ENCODE assay signal across 24 mouse cellular contexts in genomic region chr3:152159321-152159720, GRCm38 (mm10). TPM values are rescaled to one million over a fixed set of nuclear protein-coding genes. Genes with fewer than 3 reads are reported as not detected.
DNase-seq lines count a peak whose midpoint lies in the region; ATAC-seq lines count a peak whose summit lies in the region.
"Had no signal": no experiment of that assay in that cellular context is flagged by ENCODE, and none has a peak within 500 bp of the region (broad histone marks: within the 10 kb centered on the region; RNA-seq: fewer than 3 reads in every experiment).

No protein-coding gene starts in this region.

- H3K9ac ChIP-seq in forebrain, embryonic 13.5 days: no peak overlapping the region
- no peak overlapping the region for H3K9ac ChIP-seq in forebrain, embryonic 11.5 days (ENCODE audit: low read length)
- H3K9ac ChIP-seq in hindbrain, embryonic 12.5 days: no peak overlapping the region
- no peak overlapping the region for H3K9ac ChIP-seq in neural tube, embryonic 12.5 days
- H3K9ac ChIP-seq in neural tube, embryonic 14.5 days (replicated peaks; ENCODE audit: low read depth, low read length): no peak overlapping the region
- H3K9ac ChIP-seq: embryonic facial prominence, embryonic 13.5 days; lung, embryonic 15.5 days; midbrain, embryonic 15.5 days; stomach, embryonic 15.5 days had no signal

- H3K4me2 ChIP-seq in forebrain, embryonic 13.5 days: no peak overlapping the region
- no peak overlapping the region for H3K4me2 ChIP-seq in forebrain, embryonic 11.5 days (ENCODE audit: low read depth, low read length, severe bottlenecking)
- H3K4me2 ChIP-seq in hindbrain, embryonic 12.5 days (replicated peaks): no peak overlapping the region
- H3K4me2 ChIP-seq in neural tube, embryonic 12.5 days (replicated peaks): no peak overlapping the region
- no peak overlapping the region for H3K4me2 ChIP-seq in neural tube, embryonic 14.5 days (ENCODE audit: low read depth, low read length)
- H3K4me2 ChIP-seq: embryonic facial prominence, embryonic 13.5 days; lung, embryonic 15.5 days; midbrain, embryonic 15.5 days; stomach, embryonic 15.5 days had no signal

- no peaks in the 10 kb centered on the region for H3K9me3 ChIP-seq in forebrain, embryonic 13.5 days (replicated peaks)
- H3K9me3 ChIP-seq in forebrain, embryonic 11.5 days (ENCODE audit: control insufficient read depth, low read length): no peaks in the 10 kb centered on the region
- H3K9me3 ChIP-seq in hindbrain, embryonic 12.5 days (replicated peaks): no peaks in the 10 kb centered on the region
- H3K9me3 ChIP-seq in hindbrain, embryonic 10.5 days: no peaks in the 10 kb centered on the region
- no peaks in the 10 kb centered on the region for H3K9me3 ChIP-seq in neural tube, embryonic 12.5 days
- H3K9me3 ChIP-seq in neural tube, embryonic 14.5 days (ENCODE audit: control insufficient read depth, low read length): no peaks in the 10 kb centered on the region
- H3K9me3 ChIP-seq: embryonic facial prominence, embryonic 13.5 days; G1E; lung, embryonic 15.5 days; midbrain, embryonic 15.5 days; stomach, embryonic 15.5 days had no signal

- H3K27ac ChIP-seq in forebrain, embryonic 13.5 days: no peak overlapping the region
- H3K27ac ChIP-seq in forebrain, embryonic 11.5 days (ENCODE audit: low read depth, low read length): no peak overlapping the region
- H3K27ac ChIP-seq in hindbrain, embryonic 12.5 days: no peak overlapping the region
- H3K27ac ChIP-seq in hindbrain, embryonic 10.5 days: no peak overlapping the region
- H3K27ac ChIP-seq in neural tube, embryonic 12.5 days: no peak overlapping the region
- H3K27ac ChIP-seq in neural tube, embryonic 14.5 days (ENCODE audit: low read depth, low read length): no peak overlapping the region
- H3K27ac ChIP-seq: embryonic facial prominence, embryonic 13.5 days; lung, embryonic 15.5 days; midbrain, embryonic 15.5 days; stomach, embryonic 15.5 days had no signal

- no peaks in the 10 kb centered on the region for H3K36me3 ChIP-seq in forebrain, embryonic 13.5 days (ENCODE audit: poor library complexity, severe bottlenecking)
- no peaks in the 10 kb centered on the region for H3K36me3 ChIP-seq in forebrain, embryonic 11.5 days (ENCODE audit: control insufficient read depth, insufficient read depth, low read length)
- H3K36me3 ChIP-seq in hindbrain, embryonic 12.5 days: no peaks in the 10 kb centered on the region
- no peaks in the 10 kb centered on the region for H3K36me3 ChIP-seq in hindbrain, embryonic 10.5 days
- H3K36me3 ChIP-seq in neural tube, embryonic 12.5 days: no peaks in the 10 kb centered on the region
- H3K36me3 ChIP-seq in neural tube, embryonic 14.5 days (ENCODE audit: control insufficient read depth, insufficient read depth, low read length): no peaks in the 10 kb centered on the region
- H3K36me3 ChIP-seq: embryonic facial prominence, embryonic 13.5 days; G1E; lung, embryonic 15.5 days; midbrain, embryonic 15.5 days; stomach, embryonic 15.5 days had no signal

- H3K4me1 ChIP-seq in forebrain, embryonic 13.5 days: peaks cover 5% of the 10 kb centered on the region; the same call in 1 of the 2 replicates
- H3K4me1 ChIP-seq in forebrain, embryonic 11.5 days (replicated peaks; ENCODE audit: control insufficient read depth, insufficient read depth, low read length): no peaks in the 10 kb centered on the region
- peaks cover 6% of the 10 kb centered on the region; the same call in 1 of the 2 replicates for H3K4me1 ChIP-seq in hindbrain, embryonic 12.5 days
- H3K4me1 ChIP-seq in hindbrain, embryonic 10.5 days (replicated peaks): no peaks in the 10 kb centered on the region
- no peaks in the 10 kb centered on the region for H3K4me1 ChIP-seq in neural tube, embryonic 12.5 days
- peaks cover 2% of the 10 kb centered on the region; the same call in 1 of the 2 replicates for H3K4me1 ChIP-seq in neural tube, embryonic 14.5 days (ENCODE audit: control insufficient read depth, insufficient read depth, low read length)
- H3K4me1 ChIP-seq: midbrain, embryonic 15.5 days; stomach, embryonic 15.5 days had no signal

- H3K27me3 ChIP-seq in forebrain, embryonic 13.5 days: no peaks in the 10 kb centered on the region; the same call in none of the 2 replicates
- no peaks in the 10 kb centered on the region for H3K27me3 ChIP-seq in forebrain, embryonic 11.5 days (ENCODE audit: control insufficient read depth, insufficient read depth, low read length)
- peaks cover 6% of the 10 kb centered on the region; the same call in 1 of the 2 replicates for H3K27me3 ChIP-seq in hindbrain, embryonic 12.5 days
- H3K27me3 ChIP-seq in hindbrain, embryonic 10.5 days (ENCODE audit: insufficient read depth, poor library complexity, severe bottlenecking): peaks cover 11% of the 10 kb centered on the region
- no peaks in the 10 kb centered on the region; the same call in 1 of the 2 replicates for H3K27me3 ChIP-seq in neural tube, embryonic 12.5 days (replicated peaks)
- H3K27me3 ChIP-seq in neural tube, embryonic 14.5 days (ENCODE audit: control insufficient read depth, insufficient read depth, low read length): no peaks in the 10 kb centered on the region
- H3K27me3 ChIP-seq: lung, embryonic 15.5 days; megakaryocyte, embryonic 14.5 days; stomach, embryonic 15.5 days had no signal

- H3K4me3 ChIP-seq in forebrain, embryonic 13.5 days: no peak overlapping the region
- no peak overlapping the region for H3K4me3 ChIP-seq in forebrain, embryonic 11.5 days (ENCODE audit: low read depth, low read length)
- H3K4me3 ChIP-seq in hindbrain, embryonic 12.5 days: no peak overlapping the region
- no peak overlapping the region for H3K4me3 ChIP-seq in hindbrain, embryonic 10.5 days
- no peak overlapping the region for H3K4me3 ChIP-seq in neural tube, embryonic 12.5 days
- no peak overlapping the region for H3K4me3 ChIP-seq in neural tube, embryonic 14.5 days (ENCODE audit: low read depth, low read length)
- H3K4me3 ChIP-seq: embryonic facial prominence, embryonic 13.5 days; erythroblast, embryonic 14.5 days; lung, embryonic 15.5 days; megakaryocyte, embryonic 14.5 days; midbrain, embryonic 15.5 days; stomach, embryonic 15.5 days had no signal

- no peak for DNase-seq in forebrain, embryonic 11.5 days (ENCODE audit: low spot score)
- no peak for DNase-seq in hindbrain, embryonic 10.5 days (ENCODE audit: low spot score)
- no peak for DNase-seq in neural tube, embryonic 10.5 days (ENCODE audit: extremely low spot score, low spot score)
- DNase-seq in cerebellum, adult 9-10 months: no peak
- DNase-seq: adrenal gland, adult 8-10 months; cerebellum, adult 8-10 months; cerebellum, postnatal 36 days; kidney, adult 8-10 months; kidney, postnatal 10 days; liver; lung, postnatal 36 days; right cerebral cortex, postnatal 25 days had no signal

- peak; percentile 19; the same call in 1 of the 2 replicates for ATAC-seq in forebrain, embryonic 13.5 days
- ATAC-seq in forebrain, embryonic 11.5 days (replicated peaks; ENCODE audit: low FRiP score): no peak
- ATAC-seq in hindbrain, embryonic 12.5 days (ENCODE audit: low FRiP score): peak; percentile 33; the same call in 1 of the 2 replicates
- ATAC-seq in neural tube, embryonic 12.5 days (ENCODE audit: low FRiP score, low read depth): 0 out of 2 replicates have a peak, but pooled peaks have one; percentile 11
- 0 out of 2 replicates have a peak, but pooled peaks have one; percentile 31 for ATAC-seq in neural tube, embryonic 14.5 days (ENCODE audit: low read depth)
- ATAC-seq: intestine, embryonic 16.5 days had no signal

RNA-seq across cellular contexts. Expression of gene Gipc2, which starts 6.7 kb away (rescaled TPM):
- 2.1 and 2.6 TPM in 2 replicates for polyA plus RNA-seq in forebrain, embryonic 13.5 days (2015; fragmentation: Nextera tagmentation; extraction: Ambion mirVana)
- 1.8 and 1.9 TPM in 2 replicates for polyA plus RNA-seq in forebrain, embryonic 11.5 days (2014; fragmentation: Nextera tagmentation; extraction: Ambion mirVana)
- 2.6 and 3.3 TPM in 2 replicates for polyA plus RNA-seq in hindbrain, embryonic 12.5 days (2016; fragmentation: Nextera tagmentation; extraction: Ambion mirVana)
- polyA plus RNA-seq in hindbrain, embryonic 10.5 days (2016; fragmentation: Nextera tagmentation; extraction: Ambion mirVana): 2.6 and 2.9 TPM in 2 replicates
- polyA plus RNA-seq in neural tube, embryonic 12.5 days (2016; fragmentation: Nextera tagmentation; extraction: Ambion mirVana): 2.3 and 2.7 TPM in 2 replicates
- 7.7 and 15.2 TPM in 2 replicates for polyA plus RNA-seq in neural tube, embryonic 14.5 days (2014; fragmentation: Nextera tagmentation; extraction: Ambion mirVana)
- polyA plus RNA-seq: erythroblast, embryonic 14.5 days; G1E had no signal

RNA-seq across cellular contexts. Expression of gene Dnajb4, which starts 50.8 kb away (rescaled TPM):
- 23.8 and 28.9 TPM in 2 replicates for polyA plus RNA-seq in forebrain, embryonic 13.5 days (2015; fragmentation: Nextera tagmentation; extraction: Ambion mirVana)
- polyA plus RNA-seq in forebrain, embryonic 11.5 days (2014; fragmentation: Nextera tagmentation; extraction: Ambion mirVana): 25.2 and 28.2 TPM in 2 replicates
- polyA plus RNA-seq in hindbrain, embryonic 12.5 days (2016; fragmentation: Nextera tagmentation; extraction: Ambion mirVana): 32.3 and 32.9 TPM in 2 replicates
- 19.9 and 21.2 TPM in 2 replicates for polyA plus RNA-seq in hindbrain, embryonic 10.5 days (2016; fragmentation: Nextera tagmentation; extraction: Ambion mirVana)
- polyA plus RNA-seq in neural tube, embryonic 12.5 days (2016; fragmentation: Nextera tagmentation; extraction: Ambion mirVana): 30.3 and 31.5 TPM in 2 replicates
- polyA plus RNA-seq in neural tube, embryonic 14.5 days (2014; fragmentation: Nextera tagmentation; extraction: Ambion mirVana): 48.6 and 50.4 TPM in 2 replicates

RNA-seq across cellular contexts. Expression of gene Fubp1, which starts 50.9 kb away (rescaled TPM):
- 399 and 412 TPM in 2 replicates for polyA plus RNA-seq in forebrain, embryonic 13.5 days (2015; fragmentation: Nextera tagmentation; extraction: Ambion mirVana)
- polyA plus RNA-seq in forebrain, embryonic 11.5 days (2014; fragmentation: Nextera tagmentation; extraction: Ambion mirVana): 436 and 475 TPM in 2 replicates
- polyA plus RNA-seq in hindbrain, embryonic 12.5 days (2016; fragmentation: Nextera tagmentation; extraction: Ambion mirVana): 359 and 362 TPM in 2 replicates
- polyA plus RNA-seq in hindbrain, embryonic 10.5 days (2016; fragmentation: Nextera tagmentation; extraction: Ambion mirVana): 321 and 408 TPM in 2 replicates
- 337 and 352 TPM in 2 replicates for polyA plus RNA-seq in neural tube, embryonic 12.5 days (2016; fragmentation: Nextera tagmentation; extraction: Ambion mirVana)
- polyA plus RNA-seq in neural tube, embryonic 14.5 days (2014; fragmentation: Nextera tagmentation; extraction: Ambion mirVana): 223 and 230 TPM in 2 replicates
